Mouse (Mus musculus) liver, embryonic 14.5 days (tissue): ENCODE measurements at regions not wholly inside any gene's neighbourhood (a gene's known extent, or its start where the extent isn't known, plus 50 kb on each side); places are given as distances from the start of the nearest gene placed in this dataset.

Experiments
- CTCF ChIP-seq: IDR thresholded peaks from 2 replicates; pipeline ENCODE4 v1.5.1; 2016; ENCODE audit warnings: antibody characterized with exemption, low read depth, control low read depth
- EP300 ChIP-seq: IDR thresholded peaks from 2 replicates; pipeline ENCODE4 v1.6.1; 2016; ENCODE audit warnings: antibody characterized with exemption, low read depth

GRCm38 (mm10) chr4:9132356-9132755 is 893.5 kb upstream of the Car8 start:
- TF ChIP-seq CTCF: no peak
- TF ChIP-seq EP300: no peak
